Mouse (Mus musculus) spleen, adult 2 months (tissue): ENCODE results near the gene Hsd17b14. TPM values are rescaled to one million over a fixed set of nuclear protein-coding genes. Genes with fewer than 3 reads are reported as not detected.
A peak's percentile ranks its signal among the peaks of the same experiment; 100 is the strongest.

Source experiments
- DNase-seq, 2 experiments: peaks; one replicate each; pipeline versions ENCODE4 v3.0.0 to v3.0.0-alpha.2; 2012 to 2021; ENCODE audit warnings: low spot score in 2 of 2, low read depth in 1 of 2
- H3K27ac ChIP-seq: fragments of 200-500 bp; 2 replicates; pipeline ENCODE4 v1.5.1; 2012; ENCODE audit warnings: low read length, inconsistent platforms; ENCODE audit not compliant: insufficient read depth
- H3K27me3 ChIP-seq: fragments of 200-500 bp; 2 replicates; pipeline ENCODE4 v1.6.1; 2012; ENCODE audit warnings: mild to moderate bottlenecking, moderate library complexity, low read length, inconsistent platforms; ENCODE audit not compliant: control insufficient read depth, insufficient read depth
- H3K36me3 ChIP-seq: fragments of 200-500 bp; 2 replicates; pipeline ENCODE4 v1.6.1; 2012; ENCODE audit warnings: mild to moderate bottlenecking, low read length, inconsistent platforms; ENCODE audit not compliant: control insufficient read depth, insufficient read depth
- H3K4me1 ChIP-seq: fragments of 200-500 bp; 2 replicates; pipeline ENCODE4 v1.6.1; 2011; ENCODE audit warnings: inconsistent platforms; ENCODE audit not compliant: control insufficient read depth, insufficient read depth, insufficient read length
- H3K4me3 ChIP-seq: fragments of 200-500 bp; 2 replicates; pipeline ENCODE4 v1.5.1; 2011; ENCODE audit warnings: mild to moderate bottlenecking, inconsistent platforms; ENCODE audit not compliant: insufficient read depth, insufficient read length; ENCODE audit errors: extremely low read depth
- CTCF ChIP-seq: fragments of 200-500 bp; IDR thresholded peaks from 2 replicates; pipeline ENCODE4 v1.5.1; 2011; ENCODE audit warnings: mild to moderate bottlenecking, inconsistent platforms; ENCODE audit not compliant: insufficient read depth, insufficient read length, insufficient replicate concordance; ENCODE audit errors: extremely low read depth
- POLR2A ChIP-seq: fragments of 200-500 bp; IDR thresholded peaks from 2 replicates; pipeline ENCODE4 v1.6.1; 2011; ENCODE audit warnings: low read depth, low read length, inconsistent platforms
- WGBS: fragments of 180-500 bp; shearing (Covaris S2); methylation state at CpG from one replicate; pipeline ENCODE4 v1.1.7; 2018; 5-methylcytosine and 5-hydroxymethylcytosine counted together
- polyA plus RNA-seq: library from polyadenylated mRNA; depleted of rRNA; stranded (reverse); fragments of >200 nt; gene quantifications from 2 replicates; pipeline ENCODE4 v1.2.3, GENCODE M21; 2012

The Hsd17b14 gene
- polyA plus RNA-seq, 1 experiment, result 1.7 TPM

DNA sequence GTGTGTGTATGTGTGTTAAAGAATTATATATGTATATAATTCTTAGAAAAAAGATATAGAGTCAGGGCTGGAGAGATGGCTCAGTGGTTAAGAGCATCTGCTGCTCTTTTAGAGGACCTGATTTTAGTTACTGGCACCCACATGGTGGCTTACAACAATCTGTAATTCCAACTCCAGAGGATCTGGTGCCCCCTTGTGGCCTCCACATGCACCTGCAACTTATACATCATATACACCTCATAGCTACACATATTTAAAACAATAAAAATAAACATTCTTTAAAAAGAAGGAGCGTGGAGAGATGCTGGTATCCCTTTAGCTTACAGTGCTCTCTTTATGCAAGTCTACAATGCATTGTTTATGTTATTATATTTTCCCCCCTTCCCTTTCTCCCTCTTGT is 10.2 kb upstream of the Hsd17b14 start:
- WGBS, result 86% methylated on average over 1 of the region's 1 CpGs

DNA sequence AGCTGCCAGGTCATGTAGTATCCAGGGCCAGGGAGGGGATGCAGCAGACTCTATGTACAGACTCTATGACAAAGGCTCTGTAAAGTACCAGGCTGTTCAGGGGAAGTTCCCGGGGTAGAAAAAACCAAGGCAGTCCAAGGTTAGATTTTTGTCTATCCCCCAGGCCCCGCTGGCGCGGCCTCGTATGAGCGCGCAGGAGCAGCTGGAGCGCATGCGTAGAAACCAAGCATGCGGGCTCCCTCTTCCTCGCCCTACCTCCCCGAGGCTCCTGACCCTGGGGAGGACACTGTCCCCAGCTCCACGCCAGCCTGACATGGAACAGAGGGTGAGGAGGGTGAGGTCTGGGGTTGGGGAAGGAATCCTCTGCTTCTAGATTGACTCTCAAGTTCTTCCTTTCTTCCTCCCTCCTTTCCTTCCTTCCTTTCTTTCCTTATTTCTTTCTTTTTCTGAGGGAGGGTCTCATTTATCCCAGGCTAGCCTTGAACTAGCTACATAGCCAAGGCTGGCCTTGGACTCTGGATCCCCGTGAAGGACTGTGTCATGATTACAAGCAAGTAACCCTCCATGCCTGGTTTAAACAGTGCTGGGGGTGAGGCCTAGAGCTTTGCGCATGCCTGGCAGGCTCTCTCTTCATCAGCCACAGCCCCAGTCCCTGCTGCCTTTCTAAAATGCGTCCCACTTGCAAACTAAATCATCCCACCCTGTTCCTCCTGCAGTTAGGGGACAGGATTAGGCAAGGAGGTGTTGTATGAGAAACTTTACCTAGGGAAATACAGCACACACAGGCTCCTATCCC is 4.9 kb upstream of the Hsd17b14 start:
- WGBS, result 94% methylated on average over 16 of the region's 16 CpGs
- Histone ChIP-seq H3K27me3 (no peaks in the 10 kb centered on the region), H3K36me3 (no peaks in the 10 kb centered on the region), H3K27ac (no peak overlapping the region), H3K4me1 (no peaks in the 10 kb centered on the region), H3K4me3 (no peak overlapping the region)
- no peak for TF ChIP-seq POLR2A
- TF ChIP-seq CTCF, result no peak
- no peak for DNase-seq

More for the DNA sequence above, 10.2 kb upstream of the Hsd17b14 start:
- no peak for DNase-seq
- no peak overlapping the region for H3K27ac ChIP-seq
- no peaks in the 10 kb centered on the region for H3K36me3 ChIP-seq
- H3K27me3 ChIP-seq, result no peaks in the 10 kb centered on the region
- no peak overlapping the region for H3K4me3 ChIP-seq
- TF ChIP-seq CTCF, result no peak
- no peak for TF ChIP-seq POLR2A
- H3K4me1 ChIP-seq, result no peaks in the 10 kb centered on the region

DNA sequence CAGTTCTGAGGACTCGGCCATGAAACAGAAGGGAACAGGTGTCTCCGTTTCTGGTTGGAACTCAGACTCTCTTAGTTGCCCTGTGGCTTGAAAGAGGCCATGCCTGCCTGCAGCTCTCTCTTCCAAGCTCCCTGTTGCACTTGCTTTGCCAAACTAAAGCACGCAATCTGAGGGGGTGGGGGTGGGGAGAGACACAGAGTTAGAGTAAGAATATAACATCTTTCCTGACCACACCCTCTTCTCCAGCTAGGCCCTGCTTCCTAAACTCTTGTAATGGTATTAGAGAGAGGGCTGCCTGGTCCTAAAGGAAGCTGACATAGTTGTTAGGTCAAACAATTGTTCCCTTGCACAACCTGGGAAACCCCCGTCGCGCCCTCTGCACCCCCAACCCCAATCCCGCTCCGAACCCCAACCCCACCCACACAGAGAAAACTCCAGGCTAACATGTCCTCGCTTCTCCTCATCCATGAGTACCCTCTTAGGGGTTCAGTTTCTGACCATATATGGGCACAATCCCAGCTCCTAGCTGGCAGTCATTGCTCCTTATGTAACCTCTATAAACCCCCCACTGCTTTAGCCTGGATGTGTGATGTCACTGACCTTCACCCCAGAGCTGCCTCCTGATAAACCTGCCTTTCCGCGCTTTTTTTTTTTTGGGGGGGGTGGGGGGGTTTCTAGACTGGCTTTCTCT is 3.7 kb upstream of the Hsd17b14 start:
- Histone ChIP-seq H3K27me3 (no peaks in the 10 kb centered on the region), H3K4me3 (no peak overlapping the region), H3K27ac (no peak overlapping the region), H3K4me1 (no peaks in the 10 kb centered on the region), H3K36me3 (no peaks in the 10 kb centered on the region)
- no peak for DNase-seq
- no peak for TF ChIP-seq CTCF
- no peak for TF ChIP-seq POLR2A
- WGBS, result 81% methylated on average over 11 of the region's 11 CpGs

DNA sequence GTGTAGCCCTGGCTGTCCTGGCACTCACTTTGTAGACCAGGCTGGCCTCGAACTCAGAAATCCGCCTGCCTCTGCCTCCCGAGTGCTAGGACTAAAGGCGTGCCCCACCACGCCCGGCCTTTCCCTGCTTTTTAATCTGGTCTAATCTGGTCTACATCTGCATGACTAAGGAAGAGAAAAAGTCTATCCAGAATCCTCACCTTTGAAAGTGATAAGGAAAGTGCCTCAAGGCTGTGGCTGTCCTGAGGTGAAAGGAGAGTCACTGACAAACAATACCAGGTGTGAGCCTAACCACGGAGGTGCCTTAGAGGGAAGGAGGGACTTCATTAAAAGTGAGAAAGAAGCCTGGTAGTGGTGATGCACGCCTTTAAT is 3.2 kb upstream of the Hsd17b14 start:
- TF ChIP-seq CTCF, result no peak
- TF ChIP-seq POLR2A, result no peak
- Histone ChIP-seq H3K36me3 (no peaks in the 10 kb centered on the region), H3K4me1 (no peaks in the 10 kb centered on the region), H3K27ac (no peak overlapping the region), H3K4me3 (no peak overlapping the region), H3K27me3 (no peaks in the 10 kb centered on the region)
- WGBS, result 80% methylated on average over 8 of the region's 8 CpGs
- no peak for DNase-seq

DNA sequence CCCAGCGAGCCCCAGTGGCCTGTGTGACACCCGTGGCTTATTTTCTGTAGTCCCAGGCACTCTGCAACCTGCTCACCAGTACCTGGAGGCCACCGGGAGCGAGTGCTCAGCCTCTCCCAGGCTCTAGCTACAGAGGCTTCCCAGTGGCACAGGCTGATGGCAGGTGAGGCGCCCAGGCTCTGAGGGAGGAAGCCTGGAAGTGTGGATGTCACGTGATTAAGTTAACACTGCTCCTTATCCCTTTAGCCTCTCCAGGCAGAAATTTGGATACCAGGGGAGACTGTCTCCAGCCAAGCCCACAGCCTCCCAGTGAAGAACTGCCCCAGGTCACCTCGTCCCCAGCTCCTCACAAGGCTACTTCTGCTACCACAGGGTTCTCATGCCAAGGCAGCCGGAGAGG is 1.2 kb upstream of the Hsd17b14 start:
- H3K4me3 ChIP-seq, result no peak overlapping the region
- TF ChIP-seq POLR2A (no peak), CTCF (no peak)
- H3K27ac ChIP-seq, result no peak overlapping the region
- H3K27me3 ChIP-seq, result no peaks in the 10 kb centered on the region
- 85% methylated on average over 8 of the region's 8 CpGs for WGBS
- no peaks in the 10 kb centered on the region for H3K36me3 ChIP-seq
- no peaks in the 10 kb centered on the region for H3K4me1 ChIP-seq
- DNase-seq, result no peak

DNA sequence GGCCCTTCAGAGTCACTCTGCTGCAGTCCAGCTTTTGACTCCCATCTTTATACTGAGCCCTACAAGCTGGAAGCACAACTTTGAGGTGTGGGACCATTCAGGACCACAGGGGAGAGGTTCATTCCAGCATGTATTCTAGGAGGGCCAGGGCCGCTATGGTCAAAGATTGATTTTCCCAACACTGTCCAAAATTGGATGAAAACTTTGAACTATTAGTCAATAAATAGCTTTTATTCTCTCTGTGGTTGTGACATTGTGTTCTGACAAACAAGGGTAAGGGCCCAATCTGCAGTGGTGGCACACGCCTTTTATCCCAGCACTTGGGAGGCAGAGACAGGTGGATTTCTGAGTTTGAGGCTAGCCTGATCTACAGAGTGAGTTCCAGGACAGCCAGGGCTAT is 703 bp upstream of the Hsd17b14 start:
- 90% methylated on average over 2 of the region's 2 CpGs for WGBS
- no peaks in the 10 kb centered on the region for H3K27me3 ChIP-seq
- H3K4me1 ChIP-seq, result no peaks in the 10 kb centered on the region
- no peaks in the 10 kb centered on the region for H3K36me3 ChIP-seq
- H3K27ac ChIP-seq, result no peak overlapping the region
- DNase-seq, result no peak
- TF ChIP-seq POLR2A (no peak), CTCF (no peak)
- H3K4me3 ChIP-seq, result no peak overlapping the region

DNA sequence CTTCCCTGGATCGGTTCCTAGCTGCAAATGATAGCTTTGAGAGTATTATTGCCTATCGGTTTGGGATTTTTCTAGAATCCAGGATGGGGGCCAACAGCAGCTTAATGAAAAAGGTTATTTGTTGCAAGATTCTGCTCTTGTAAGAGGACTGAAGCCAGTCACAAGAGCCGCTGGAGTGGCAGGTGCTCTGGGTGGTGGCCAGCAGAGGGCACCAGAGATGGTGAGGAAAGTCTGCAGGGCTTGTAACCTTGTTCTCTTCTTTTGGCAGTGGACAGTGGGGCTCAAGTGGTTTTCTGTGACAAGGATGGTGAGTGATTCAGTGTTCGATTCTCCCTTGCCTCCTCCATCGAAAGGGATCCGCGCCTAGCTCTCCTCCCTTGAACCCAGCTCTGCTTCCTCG is 1.1 kb downstream of the Hsd17b14 start:
- DNase-seq, result peak in 1 of 2 experiments; percentile 79
- WGBS, result 31% methylated on average over 8 of the region's 8 CpGs
- H3K4me1 ChIP-seq, result 0 out of 2 replicates have a peak, but pooled peaks cover 5% of the 10 kb centered on the region
- TF ChIP-seq CTCF (peak; percentile 86; the same call in 1 of the 2 replicates), POLR2A (no peak)
- H3K27ac ChIP-seq, result no peak overlapping the region
- H3K27me3 ChIP-seq, result no peaks in the 10 kb centered on the region
- H3K36me3 ChIP-seq, result no peaks in the 10 kb centered on the region
- H3K4me3 ChIP-seq, result no peak overlapping the region
